Mouse (Mus musculus) forelimb bud, embryonic 11.5 days (tissue): ENCODE data around the gene Aldh1l1.
"Not testable (repeated sequence)": the region's sequence is repeated elsewhere in the genome, so short reads cannot be mapped to it uniquely, and the experiment has no call there.

Source experiments
- DNase-seq: peaks from one replicate; pipeline ENCODE4 v3.0.0-alpha.2; 2012; ENCODE audit warnings: low read depth, low spot score

Aldh1l1 gene

DNA sequence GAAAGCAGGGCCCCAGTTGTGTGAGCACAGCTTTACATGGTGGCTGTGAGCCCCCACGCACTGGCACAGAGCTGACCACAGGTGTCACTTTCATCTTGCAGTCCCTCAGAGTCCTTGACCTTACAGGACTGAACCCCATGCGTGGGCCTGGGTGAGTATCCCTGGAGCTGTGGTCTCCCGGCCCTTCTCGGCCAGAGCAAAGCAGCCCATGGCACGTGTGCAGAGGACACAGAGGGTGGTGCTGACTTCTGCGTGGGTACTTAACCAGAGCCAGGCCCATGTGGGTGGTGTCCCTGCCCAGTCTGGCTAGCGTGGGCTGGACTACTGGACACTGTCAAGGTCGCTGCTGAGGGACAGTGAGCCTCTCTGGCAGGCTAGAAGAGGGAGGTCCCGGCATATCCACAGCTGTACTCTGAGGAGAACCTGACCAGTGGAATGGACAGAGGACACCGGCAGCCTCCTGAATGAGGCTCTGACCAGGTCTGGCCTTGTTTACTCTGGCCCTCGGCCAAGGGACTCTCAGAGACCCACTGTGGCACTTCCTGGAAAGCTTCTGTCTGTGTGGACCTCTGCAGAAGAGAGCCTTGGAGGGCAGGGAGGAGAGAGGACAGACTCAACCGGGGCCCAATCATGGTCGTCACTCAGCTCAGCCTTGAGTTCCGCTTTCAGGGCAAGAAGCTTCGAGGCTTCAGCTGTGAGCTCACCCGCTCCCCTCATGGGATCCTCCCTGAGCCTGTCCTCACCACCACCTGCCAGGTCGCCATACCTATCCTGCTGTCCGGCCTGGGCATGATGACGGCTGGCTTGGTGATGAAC is 132.8 kb downstream of the Aldh1l1 start:
- DNase-seq, result no peak

GRCm38 (mm10) chr6:90619936-90620335 is 133.7 kb downstream of the Aldh1l1 start:
- no peak for DNase-seq

- no peak for DNase-seq
Observed at GRCm38 (mm10) chr6:90620791-90621583, 134.8 kb downstream of the Aldh1l1 start.

DNA sequence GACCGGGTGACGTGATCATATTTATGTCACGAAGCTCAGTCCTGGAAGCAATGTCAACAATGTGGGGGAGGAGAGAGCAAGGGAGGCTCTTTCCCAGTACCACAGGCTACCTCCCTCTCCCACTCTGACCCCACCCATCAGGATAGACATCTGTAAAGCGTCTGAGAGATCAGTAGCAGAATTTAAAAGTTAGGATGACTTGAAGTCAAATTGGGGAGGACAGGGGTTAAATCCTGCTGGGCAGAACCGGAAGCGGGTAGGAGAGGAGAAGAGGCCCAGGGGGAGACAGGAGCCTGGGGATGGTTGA is 135.3 kb downstream of the Aldh1l1 start:
- DNase-seq, result no peak

- no peak for DNase-seq
Observed at GRCm38 (mm10) chr6:90622758-90623455, 136.7 kb downstream of the Aldh1l1 start.

DNA sequence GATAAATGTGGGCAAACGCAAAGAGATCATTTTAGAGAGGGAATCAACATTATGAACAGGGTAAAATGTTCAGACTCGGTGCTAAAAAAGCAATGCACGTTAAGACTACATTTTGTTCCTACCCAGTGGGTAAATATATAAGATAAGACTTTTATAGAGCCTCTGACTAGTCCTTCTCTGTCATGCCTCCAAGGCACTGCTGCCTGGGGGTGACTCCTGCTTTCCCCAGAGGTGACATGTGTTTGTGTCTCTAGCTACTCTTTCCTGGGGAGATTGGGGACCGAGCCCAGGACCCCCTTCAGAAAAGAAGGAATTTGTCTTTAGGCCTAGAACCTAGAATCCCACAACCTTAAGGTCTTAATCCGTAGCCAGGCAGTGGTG is 137.2 kb downstream of the Aldh1l1 start:
- no peak for DNase-seq

GRCm38 (mm10) chr6:90624184-90624583 is 138.0 kb downstream of the Aldh1l1 start:
- no peak for DNase-seq

GRCm38 (mm10) chr6:90624733-90625132 is 138.5 kb downstream of the Aldh1l1 start:
- no peak for DNase-seq

- no peak for DNase-seq
Observed at GRCm38 (mm10) chr6:90625207-90625994, 139.2 kb downstream of the Aldh1l1 start.

- no peak for DNase-seq
Observed at GRCm38 (mm10) chr6:90627556-90627955, 141.3 kb downstream of the Aldh1l1 start.

DNA sequence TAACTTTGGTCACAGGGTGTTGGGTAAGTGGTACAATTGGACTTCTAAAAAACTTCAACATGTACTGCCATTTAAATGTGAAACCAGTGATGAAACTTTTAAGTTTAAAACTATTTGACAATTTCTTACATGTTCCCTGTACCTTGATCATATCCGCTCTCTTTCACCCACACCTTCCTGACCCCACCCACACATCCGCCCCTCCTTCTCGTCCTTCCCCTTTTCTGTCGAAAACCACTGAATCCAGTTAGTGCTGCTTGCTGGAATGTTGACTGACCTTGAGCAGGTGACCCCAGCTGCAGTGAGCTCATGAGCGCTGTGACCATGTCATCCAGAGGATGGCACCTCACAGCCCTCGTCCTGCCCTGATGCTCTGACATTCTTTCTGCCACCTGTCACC is 143.3 kb downstream of the Aldh1l1 start:
- no peak for DNase-seq

DNA sequence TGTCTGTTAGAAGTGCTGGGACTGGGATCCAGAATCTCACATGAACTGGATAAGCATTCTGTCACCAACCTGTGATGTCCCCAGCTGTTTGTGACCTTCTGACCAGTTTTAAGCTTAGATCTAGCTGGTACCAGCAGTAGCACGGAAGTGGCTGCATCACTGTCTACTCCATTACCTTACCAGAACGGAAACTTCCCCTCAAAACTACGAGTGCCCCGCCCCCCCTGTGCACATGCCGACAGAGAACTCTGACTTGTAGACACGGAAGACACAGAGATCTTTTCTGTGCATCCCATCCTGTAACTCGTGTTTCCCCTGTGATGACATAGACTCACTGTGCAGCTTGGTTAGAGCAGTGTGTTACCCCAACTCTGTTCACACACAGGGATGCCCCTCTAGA is 144.2 kb downstream of the Aldh1l1 start:
- no peak for DNase-seq

DNA sequence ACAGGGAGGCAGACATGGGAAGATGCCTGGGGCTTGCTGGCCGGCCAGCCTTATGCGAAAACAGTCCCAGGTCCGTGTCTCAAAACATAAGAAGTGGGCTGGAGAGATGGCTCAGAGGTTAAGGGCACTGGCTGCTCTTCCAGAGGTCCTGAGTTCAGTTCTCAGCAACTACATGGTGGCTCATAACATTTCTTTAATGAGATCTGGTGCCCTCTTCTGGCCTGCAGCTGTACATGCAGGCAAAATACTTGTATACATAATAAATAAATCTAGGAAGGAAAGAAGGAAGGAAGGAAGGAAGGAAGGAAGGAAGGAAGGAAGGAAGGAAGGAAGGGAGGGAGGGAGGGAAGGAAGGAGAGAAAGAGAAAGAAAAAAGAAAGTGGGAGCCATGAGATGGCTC is 146.3 kb downstream of the Aldh1l1 start:
- DNase-seq, result not testable (repeated sequence)

GRCm38 (mm10) chr6:90635081-90635480 is 148.9 kb downstream of the Aldh1l1 start:
- no peak for DNase-seq

GRCm38 (mm10) chr6:90635611-90636010 is 149.4 kb downstream of the Aldh1l1 start:
- no peak for DNase-seq

GRCm38 (mm10) chr6:90643057-90643456 is 156.8 kb downstream of the Aldh1l1 start:
- no peak for DNase-seq

GRCm38 (mm10) chr6:90644965-90645364 is 158.7 kb downstream of the Aldh1l1 start:
- DNase-seq, result no peak

DNA sequence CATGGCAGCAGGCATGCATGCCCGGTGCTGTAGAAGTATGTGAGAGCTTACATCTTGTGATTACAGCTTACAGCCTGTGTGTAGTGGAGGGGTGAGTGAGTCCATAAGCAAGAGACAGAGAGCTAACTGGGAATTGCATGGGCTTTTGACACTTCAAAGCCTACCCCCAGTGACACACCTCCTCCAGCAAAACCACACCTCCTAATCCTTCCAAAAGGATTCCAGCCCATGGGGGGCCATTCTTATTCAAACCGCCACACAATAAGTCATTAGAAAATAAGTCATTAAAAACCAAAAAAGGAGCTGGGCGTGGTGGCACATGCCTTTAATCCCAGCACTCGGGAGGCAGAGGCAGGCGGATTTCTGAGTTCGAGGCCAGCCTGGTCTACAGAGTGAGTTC is 162.2 kb downstream of the Aldh1l1 start:
- no peak for DNase-seq

DNA sequence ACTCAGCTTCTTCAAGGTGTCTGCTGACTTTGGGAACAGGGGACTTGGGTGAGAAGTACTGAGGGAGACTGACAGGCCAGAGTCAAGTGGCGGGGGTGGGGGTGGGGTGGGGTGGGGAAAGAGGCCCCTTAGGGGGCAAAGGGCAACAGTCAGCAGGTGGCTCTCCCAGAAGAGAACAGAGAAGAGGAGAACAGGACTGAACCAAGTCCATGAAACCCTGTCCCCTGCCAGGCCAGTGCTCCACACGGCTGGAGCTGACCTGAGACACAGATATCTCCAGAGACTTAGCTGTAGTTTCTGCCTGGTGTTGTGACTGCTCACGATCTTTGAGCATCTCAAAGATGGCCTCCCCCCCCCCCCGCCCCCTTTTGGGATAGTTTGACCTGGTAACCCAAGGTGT is 163.1 kb downstream of the Aldh1l1 start:
- DNase-seq, result no peak
